In the genomic region with DNA sequence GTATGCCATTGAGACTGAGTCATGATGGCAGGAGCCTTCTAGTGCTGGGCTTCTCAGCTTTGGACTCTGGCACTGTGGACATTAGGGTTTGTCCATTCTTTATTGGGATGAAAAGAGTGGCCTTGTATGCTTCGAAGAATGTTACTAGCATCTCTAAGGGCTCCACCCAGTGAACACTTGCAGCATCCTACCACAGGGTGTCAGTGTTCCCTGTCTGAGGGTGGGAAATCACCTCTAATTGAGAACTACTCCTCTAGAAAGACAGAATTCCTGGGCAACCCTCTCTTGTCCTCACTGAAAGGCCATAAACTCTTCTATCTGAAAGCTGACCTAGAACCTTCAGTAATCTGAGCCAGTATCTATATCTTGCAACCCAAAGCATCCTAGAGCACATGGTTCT, we compare ENCODE assay signal across 8 mouse cellular contexts. TPM values are rescaled to one million over a fixed set of nuclear protein-coding genes. Genes with fewer than 3 reads are reported as not detected.
A peak's percentile ranks its signal among the peaks of the same experiment; 100 is the strongest.
DNase-seq lines count a peak whose midpoint lies in the region; ATAC-seq lines count a peak whose summit lies in the region.

No protein-coding gene starts in this region.

- peaks cover 12% of the 10 kb centered on the region; the same call in 1 of the 2 replicates for H3K4me1 ChIP-seq in neural tube, embryonic 15.5 days

- H3K36me3 ChIP-seq in neural tube, embryonic 15.5 days, result no peaks in the 10 kb centered on the region

- intact Hi-C loops in gastrocnemius, postnatal 14 days (cut with DNase I; ENCODE audit: low total_unique reads), result no loop called here

- no peak overlapping the region for H3K4me2 ChIP-seq in neural tube, embryonic 15.5 days

- H3K9ac ChIP-seq in neural tube, embryonic 15.5 days (replicated peaks), result no peak overlapping the region

- no peak for ATAC-seq in neural tube, embryonic 15.5 days (ENCODE audit: low FRiP score)
- ATAC-seq in activated CD4-positive, CD25-positive, alpha-beta regulatory T cell, adult 4 months, result peak; percentile 45

- H3K9me3 ChIP-seq in neural tube, embryonic 15.5 days (replicated peaks), result no peaks in the 10 kb centered on the region

- H3K4me3 ChIP-seq in neural tube, embryonic 15.5 days (replicated peaks), result no peak overlapping the region

- H3K27me3 ChIP-seq in neural tube, embryonic 15.5 days (replicated peaks), result peaks cover 5% of the 10 kb centered on the region

- H3K27ac ChIP-seq in neural tube, embryonic 15.5 days (replicated peaks), result no peak overlapping the region

- 52% methylated on average over 1 of the region's 1 CpGs for WGBS in neural tube, embryonic 15.5 days

- DNase-seq in gastrocnemius, postnatal 14 days, result peak; percentile 25
- no peak for DNase-seq in gastrocnemius, adult 8-10 months (ENCODE audit: low spot score in 2 of 2)
- DNase-seq in neural tube, embryonic 10.5 days (ENCODE audit: extremely low spot score, low spot score), result peak; percentile 19
- DNase-seq in kidney, postnatal 36 days, result peak; percentile 11 to 61
- DNase-seq in right cerebral cortex, postnatal 10 days (ENCODE audit: low spot score in 2 of 2), result peak; percentile 52 to 65
- DNase-seq in c-Kit-positive CD71-positive TER-119-positive erythroid progenitor cells, embryonic 14.5 days (ENCODE audit: low spot score), result no peak

RNA-seq across cellular contexts. Expression of a gene that starts 41.6 kb away (rescaled TPM):
- total RNA-seq in gastrocnemius, postnatal 14 days (2021), result 10 to 100 TPM; 12.9 to 13.3 TPM
- 10 to 100 TPM; 13.5 to 15.2 (median 14.3) TPM for total RNA-seq in gastrocnemius, adult 8-10 months (2022)
- 10.0 and 10.4 TPM in 2 replicates for polyA plus RNA-seq in neural tube, embryonic 15.5 days (2015; fragmentation: Nextera tagmentation; extraction: Ambion mirVana)
- 1 to 10 TPM; 8.7 to 9.4 TPM for polyA plus RNA-seq in activated CD4-positive, CD25-positive, alpha-beta regulatory T cell, adult 4 months (2017; shearing (Covaris generic))

Comparison
In these comparisons a context has a peak if more than half of its experiments do, and no peak if none do; other contexts are left out.
1. DNase-seq: peak in gastrocnemius, postnatal 14 days (single experiment), neural tube, embryonic 10.5 days (single experiment), kidney, postnatal 36 days (2 of 2) and right cerebral cortex, postnatal 10 days (2 of 2); none in gastrocnemius, adult 8-10 months (0 of 2) and c-Kit-positive CD71-positive TER-119-positive erythroid progenitor cells, embryonic 14.5 days (single experiment).